Mouse (Mus musculus) mature B cell (primary cell): ENCODE measurements around the gene 1700109H08Rik.
"Not testable (repeated sequence)": the region's sequence is repeated elsewhere in the genome, so short reads cannot be mapped to it uniquely, and the experiment has no call there.

Experiments used
- in situ Hi-C: fragments of 300-500 bp; cut with MboI; formaldehyde crosslinking; loops from 2 replicates; pipeline ENCODE4 v1.14.3; 2019

The 1700109H08Rik gene

DNA sequence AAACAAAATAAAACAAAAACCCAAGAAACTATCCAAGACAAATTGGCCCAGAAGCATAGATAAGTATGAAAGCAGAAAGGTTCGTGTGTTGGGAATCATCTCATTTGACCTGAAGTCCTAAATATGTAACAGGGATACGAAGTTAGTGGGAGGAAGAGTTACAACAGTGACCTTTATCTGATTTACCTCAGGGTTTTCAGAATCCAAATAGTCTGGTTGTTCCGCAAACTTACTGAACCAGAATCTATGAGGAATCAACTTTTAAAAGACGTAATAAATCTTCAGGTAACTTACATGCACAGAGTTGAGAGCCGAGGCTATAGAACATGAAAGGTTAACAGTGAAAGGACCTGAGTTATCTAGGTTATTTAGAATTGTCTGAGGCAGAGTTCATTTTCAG is 27.4 kb downstream of the 1700109H08Rik start:
- in situ Hi-C loops = no loop called here

GRCm38 (mm10) chr5:3600298-3600697 is 28.9 kb downstream of the 1700109H08Rik start:
- in situ Hi-C loops = no loop called here

DNA sequence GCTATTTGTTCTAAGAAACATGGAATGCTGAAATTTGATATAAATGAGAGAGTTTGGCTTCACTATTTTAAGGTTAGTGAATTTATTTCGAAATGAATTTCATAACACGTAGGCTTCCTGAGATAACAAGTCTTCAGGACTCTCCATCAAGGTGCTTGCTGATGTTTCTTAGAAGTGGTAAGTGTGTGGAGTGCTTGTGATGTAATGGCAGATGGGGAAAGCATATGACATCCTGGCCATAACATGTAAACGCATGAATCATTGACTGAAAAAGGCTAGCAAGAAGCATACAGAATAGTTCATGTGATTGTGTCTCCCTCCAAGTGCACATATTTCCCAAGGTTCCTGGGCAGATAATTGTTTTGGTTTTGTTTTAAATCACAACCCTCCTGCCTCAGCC is 29.4 kb downstream of the 1700109H08Rik start:
- in situ Hi-C loops = no loop called here

- in situ Hi-C loops = no loop called here
Observed at GRCm38 (mm10) chr5:3607114-3607513, 35.7 kb downstream of the 1700109H08Rik start.

- in situ Hi-C loops = no loop called here
Observed at GRCm38 (mm10) chr5:3609241-3609640, 37.9 kb downstream of the 1700109H08Rik start.

DNA sequence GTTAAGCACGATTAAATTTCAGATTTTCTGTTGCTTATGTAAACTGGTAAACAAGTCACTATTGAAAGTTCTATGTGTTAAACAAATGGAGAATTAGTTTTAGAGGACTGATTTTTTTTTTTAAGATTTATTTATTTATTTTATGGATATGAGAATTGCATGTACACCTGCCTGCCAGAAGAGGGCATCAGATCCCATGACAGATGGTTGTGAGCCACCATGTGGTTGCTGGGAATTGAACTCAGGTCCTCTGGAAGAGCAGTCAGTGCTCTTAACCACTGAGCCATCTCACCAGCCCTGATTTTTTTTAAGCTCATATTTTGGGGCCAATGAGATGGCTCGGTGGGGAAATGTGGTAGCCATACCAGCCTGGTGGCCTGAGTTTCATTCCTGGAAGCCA is 40.5 kb downstream of the 1700109H08Rik start:
- in situ Hi-C loops = not testable (repeated sequence)

DNA sequence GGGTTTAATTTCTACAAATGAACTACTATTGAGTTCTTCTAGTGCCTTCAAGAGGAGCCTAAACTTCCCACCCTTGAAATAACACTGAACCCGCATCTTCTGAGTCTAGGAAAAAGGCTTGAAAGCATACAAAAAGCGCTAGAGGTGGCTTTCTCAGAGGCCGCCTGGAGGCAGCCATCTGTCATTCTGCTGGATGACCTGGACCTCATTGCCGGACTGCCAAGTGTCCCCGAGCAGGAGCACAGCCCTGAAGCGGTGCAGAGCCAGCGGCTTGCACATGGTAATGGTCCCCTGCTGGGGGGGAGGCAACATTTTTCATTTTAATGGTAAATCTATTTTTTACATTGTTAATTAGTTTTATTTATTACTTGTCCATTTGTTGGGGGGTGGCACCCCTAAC is 49.1 kb downstream of the 1700109H08Rik start:
- in situ Hi-C loops = no loop called here

DNA sequence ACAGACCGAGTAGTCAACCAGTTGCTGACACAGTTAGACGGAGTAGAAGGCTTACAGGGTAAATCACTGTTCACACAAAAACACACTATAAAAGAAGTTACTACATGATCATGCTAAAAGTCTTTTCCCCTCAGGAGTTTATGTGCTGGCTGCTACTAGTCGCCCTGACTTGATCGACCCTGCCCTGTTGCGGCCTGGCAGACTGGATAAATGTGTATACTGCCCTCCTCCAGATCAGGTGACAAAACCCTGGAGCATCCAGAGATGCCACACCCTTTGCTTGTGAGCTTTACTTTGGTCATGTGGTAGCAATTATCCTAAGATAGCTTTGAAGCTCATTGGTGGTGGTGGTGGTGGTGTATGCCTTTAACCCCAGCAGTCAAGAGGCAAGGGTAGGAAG is 58.7 kb downstream of the 1700109H08Rik start:
- in situ Hi-C loops = no loop called here

GRCm38 (mm10) chr5:3631512-3632271 is 60.3 kb downstream of the 1700109H08Rik start:
- in situ Hi-C loops = no loop called here

DNA sequence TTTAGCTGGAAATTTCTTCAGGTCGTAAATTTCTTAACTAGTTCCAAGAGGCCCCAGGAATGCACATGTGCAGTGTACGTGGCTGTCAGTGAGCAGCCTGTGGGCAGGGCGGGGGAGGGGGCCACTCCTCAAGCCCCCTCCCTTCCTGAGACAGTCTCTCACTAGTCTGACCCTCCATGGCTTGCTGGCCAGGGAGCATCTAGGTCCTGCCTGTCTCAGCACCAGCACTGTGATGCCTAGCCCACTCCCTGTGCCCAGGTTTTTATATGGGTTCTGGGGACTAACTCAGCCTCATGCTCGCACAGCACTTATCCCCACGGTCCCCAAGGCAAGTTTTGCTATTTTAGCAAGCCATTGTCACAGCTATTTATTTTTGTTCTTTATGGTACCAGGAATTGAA is 60.9 kb downstream of the 1700109H08Rik start:
- in situ Hi-C loops = no loop called here

DNA sequence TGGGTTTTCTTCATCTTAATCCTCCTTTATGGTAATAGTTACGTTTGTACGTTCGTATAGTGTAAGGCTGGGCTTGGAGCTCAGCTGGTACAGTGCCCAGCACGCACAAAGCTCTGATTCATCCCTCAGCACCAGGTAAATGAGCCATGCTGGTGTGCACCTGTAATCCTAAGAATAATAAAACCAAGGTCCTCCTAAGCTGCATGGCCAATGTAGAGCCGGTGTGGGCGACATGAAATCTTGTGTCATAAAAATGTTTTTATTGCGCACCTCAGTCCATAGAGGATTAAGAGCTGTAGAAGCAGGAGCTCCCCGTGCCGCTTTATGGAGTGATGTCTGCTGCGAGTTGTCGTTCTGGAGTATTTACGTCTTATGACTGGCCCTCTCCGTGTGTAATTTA is 61.9 kb downstream of the 1700109H08Rik start:
- in situ Hi-C loops = no loop called here

DNA sequence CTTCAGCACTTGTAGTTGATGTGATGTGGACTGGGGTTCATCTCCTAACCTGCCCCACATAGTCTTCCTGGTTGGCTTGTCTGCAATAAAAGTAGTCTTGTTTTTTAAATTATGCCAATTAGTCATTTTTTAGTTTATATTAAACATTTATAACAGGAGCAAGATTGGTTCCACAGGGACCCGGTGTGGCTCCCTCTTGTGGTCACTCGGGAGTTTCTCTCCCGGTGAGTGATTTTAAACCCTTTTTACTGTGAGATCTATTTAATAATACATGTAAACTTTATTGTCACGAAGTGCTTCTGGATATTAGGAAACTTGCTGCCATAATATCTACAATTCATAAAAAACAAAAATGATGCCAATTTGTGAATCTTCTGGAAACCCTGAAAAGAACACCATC is 62.6 kb downstream of the 1700109H08Rik start:
- in situ Hi-C loops = no loop called here
